Mouse (Mus musculus): ENCODE results near the gene L2hgdh. TPM values are rescaled to one million over a fixed set of nuclear protein-coding genes. Genes with fewer than 3 reads are reported as not detected.
"Not testable (repeated sequence)": the region's sequence is repeated elsewhere in the genome, so short reads cannot be mapped to it uniquely, and the experiment has no call there.

L2hgdh gene
- total RNA-seq, 2 experiments from 2014 or later, result 11.6 to 16.7 TPM

- DNase-seq (ENCODE audit: extremely low spot score in 1 of 2, low spot score in 2 of 2), result peak; percentile 18 to 80
- intact Hi-C loops (cut with DNase I), result loop anchor here (10.0 kb wide), 1 partner anchor 307 kb away; the partner anchor contains the start of genes Arf6 and Gm9887
Measured at GRCm38 (mm10) chr12:69681566-69682061, 43.1 kb downstream of the L2hgdh start, which contains the start of gene Sos2. Gene Sos2, minus strand, starts transcription at chr12:69681852.

GRCm38 (mm10) chr12:69680635-69681565, 43.8 kb downstream of the L2hgdh start:
- DNase-seq (ENCODE audit: extremely low spot score in 1 of 2, low spot score in 2 of 2), result peak in 1 of 2 experiments; percentile 53
- intact Hi-C loops (cut with DNase I), result loop anchor here (10.0 kb wide), 1 partner anchor 306 kb away; the partner anchor contains the start of genes Arf6 and Gm9887

GRCm38 (mm10) chr12:69676157-69676556, 48.5 kb downstream of the L2hgdh start:
- intact Hi-C loops (cut with DNase I), result no loop called here
- DNase-seq (ENCODE audit: extremely low spot score in 1 of 2, low spot score in 2 of 2), result no peak

- intact Hi-C loops (cut with DNase I), result no loop called here
- no peak for DNase-seq (ENCODE audit: extremely low spot score in 1 of 2, low spot score in 2 of 2)
Measured at GRCm38 (mm10) chr12:69674576-69675537, 49.8 kb downstream of the L2hgdh start.

GRCm38 (mm10) chr12:69674176-69674575, 50.5 kb downstream of the L2hgdh start:
- intact Hi-C loops (cut with DNase I), result no loop called here
- no peak for DNase-seq (ENCODE audit: extremely low spot score in 1 of 2, low spot score in 2 of 2)

- intact Hi-C loops (cut with DNase I), result no loop called here
- no peak for DNase-seq (ENCODE audit: extremely low spot score in 1 of 2, low spot score in 2 of 2)
Measured at GRCm38 (mm10) chr12:69666721-69667120, 58.0 kb downstream of the L2hgdh start.

- intact Hi-C loops (cut with DNase I), result no loop called here
- no peak for DNase-seq (ENCODE audit: extremely low spot score in 1 of 2, low spot score in 2 of 2)
Measured at GRCm38 (mm10) chr12:69661658-69662057, 63.0 kb downstream of the L2hgdh start.

GRCm38 (mm10) chr12:69653973-69654372, 70.7 kb downstream of the L2hgdh start:
- DNase-seq (ENCODE audit: extremely low spot score in 1 of 2, low spot score in 2 of 2); intact Hi-C loops (cut with DNase I): not testable (repeated sequence)

GRCm38 (mm10) chr12:69649511-69649910, 75.2 kb downstream of the L2hgdh start:
- intact Hi-C loops (cut with DNase I), result no loop called here
- no peak for DNase-seq (ENCODE audit: extremely low spot score in 1 of 2, low spot score in 2 of 2)

GRCm38 (mm10) chr12:69645821-69646616, 78.7 kb downstream of the L2hgdh start:
- intact Hi-C loops (cut with DNase I), result no loop called here

GRCm38 (mm10) chr12:69644877-69645276, 79.8 kb downstream of the L2hgdh start:
- intact Hi-C loops (cut with DNase I), result no loop called here
- DNase-seq (ENCODE audit: extremely low spot score in 1 of 2, low spot score in 2 of 2), result peak; percentile 38 to 61

More at GRCm38 (mm10) chr12:69645821-69646616, 78.7 kb downstream of the L2hgdh start:
- no peak for DNase-seq (ENCODE audit: extremely low spot score in 1 of 2, low spot score in 2 of 2)

- DNase-seq (ENCODE audit: extremely low spot score in 1 of 2, low spot score in 2 of 2), result no peak
- intact Hi-C loops (cut with DNase I), result no loop called here
Measured at GRCm38 (mm10) chr12:69642877-69643276, 81.8 kb downstream of the L2hgdh start.

Small RNAs within 50 kb of the gene (microRNA-seq; reads per million reads assigned to microRNA genes)
- gene Mir681, result not detected

Other genes starting within 250 kb of the L2hgdh start
- 10 to 100 TPM; 21.2 to 21.6 TPM for gene Vcpkmt, start 141.8 kb downstream of the L2hgdh start, total RNA-seq (2021)
- 10 to 100 TPM; 27.7 to 34.3 TPM for gene Sos2, start 43.0 kb downstream of the L2hgdh start, total RNA-seq (2021)
- gene Atp5s, start 77 bp upstream of the L2hgdh start, total RNA-seq (2021), result 10 to 100 TPM; 25.2 to 28.2 TPM
- 10 to 100 TPM; 43.7 to 43.8 TPM for gene Cdkl1, start 66.4 kb upstream of the L2hgdh start, total RNA-seq (2021)
- 100 to 1,000 TPM; 225 to 235 TPM for gene Atl1, start 167.7 kb upstream of the L2hgdh start, total RNA-seq (2021)
- gene Map4k5, start 168.3 kb upstream of the L2hgdh start, total RNA-seq (2021), result 10 to 100 TPM; 39.2 to 40.4 TPM